Mouse (Mus musculus) neural tube, postnatal 0 days (tissue): ENCODE measurements around the gene Afdn. TPM values are rescaled to one million over a fixed set of nuclear protein-coding genes. Genes with fewer than 3 reads are reported as not detected.

Experiments
- polyA plus RNA-seq: library from polyadenylated mRNA; unstranded; fragments of >200 nt; fragmentation: Nextera tagmentation; extraction: Ambion mirVana; gene quantifications from 2 replicates; pipeline ENCODE4 v1.2.1, GENCODE M21; 2015

The Afdn gene
- polyA plus RNA-seq: 111 and 118 TPM in 2 replicates

DNA sequence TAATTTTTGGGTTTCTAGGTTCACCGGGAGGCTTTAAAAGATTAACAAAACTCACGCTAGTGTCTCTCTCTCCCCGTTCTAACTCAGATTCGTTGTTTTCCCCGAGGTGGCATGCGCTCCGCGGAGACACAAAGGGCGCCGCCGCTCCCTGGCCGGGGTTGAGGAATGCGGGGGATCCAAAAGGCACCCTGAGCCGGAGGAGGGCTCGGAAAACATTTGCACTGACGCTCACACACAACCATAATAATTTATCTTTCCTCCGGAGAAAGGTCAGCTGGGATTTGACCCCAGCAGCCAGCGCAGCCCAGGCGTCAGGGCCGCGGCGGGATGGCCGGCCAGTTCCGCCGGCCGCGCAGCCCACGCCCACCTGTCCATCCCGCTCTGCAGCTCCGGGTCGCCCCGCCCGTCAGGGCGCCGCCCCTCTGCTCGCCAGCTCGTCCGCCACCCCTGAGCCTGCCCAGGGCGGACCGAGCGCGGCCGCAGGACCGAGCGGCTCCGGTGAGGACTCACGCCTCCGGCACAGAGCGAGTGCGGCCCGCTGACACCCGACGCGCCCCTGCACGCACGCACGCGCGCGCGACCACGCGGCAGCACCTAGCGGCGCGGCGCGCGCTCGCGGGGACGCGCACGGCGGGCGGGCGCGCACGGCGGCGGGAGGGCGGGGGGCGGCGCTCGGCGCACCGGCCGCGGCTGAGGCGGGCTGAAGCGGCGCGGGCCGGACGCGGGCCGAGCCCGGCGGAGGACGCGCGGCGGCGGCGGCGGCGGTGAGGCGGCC lies at the start of gene Afdn:
TSS of gene Afdn (plus strand) at position 687 of the 775 bp plus-strand sequence.

GRCm38 (mm10) chr17:13761179-13761913 lies 1.0 kb downstream of the Afdn start, which contains the start of gene Tcte2:
Tcte2 (minus strand) TSS chr17:13761825.

GRCm38 (mm10) chr17:13948073-13948472 lies 187.7 kb downstream of the Afdn start, which contains the start of gene Gm7168:
Gm7168 (plus strand) TSS chr17:13948373.

Other genes with a start within 250 kb of the Afdn start
- 14.4 and 14.5 TPM in 2 replicates for gene Tcte2, start 1.3 kb downstream of the Afdn start, polyA plus RNA-seq
- gene Gm7168, start 187.8 kb downstream of the Afdn start, polyA plus RNA-seq: not detected in 2 replicates
- not detected in 2 replicates for gene Gm7356, start 243.2 kb downstream of the Afdn start, polyA plus RNA-seq